Mouse (Mus musculus) left cerebral cortex, adult 9 months (tissue): ENCODE results near the gene Pecr.
"Not testable (repeated sequence)": the region's sequence is repeated elsewhere in the genome, so short reads cannot be mapped to it uniquely, and the experiment has no call there.

Experiments
- DNase-seq, 2 experiments: peaks; one replicate each; pipeline ENCODE4 v3.0.0; 2022; ENCODE audit warnings: low spot score in 2 of 2

Pecr gene

GRCm38 (mm10) chr1:72237007-72237775 lies 46.9 kb downstream of the Pecr start:
- DNase-seq = peak; percentile 55 to 63

DNA sequence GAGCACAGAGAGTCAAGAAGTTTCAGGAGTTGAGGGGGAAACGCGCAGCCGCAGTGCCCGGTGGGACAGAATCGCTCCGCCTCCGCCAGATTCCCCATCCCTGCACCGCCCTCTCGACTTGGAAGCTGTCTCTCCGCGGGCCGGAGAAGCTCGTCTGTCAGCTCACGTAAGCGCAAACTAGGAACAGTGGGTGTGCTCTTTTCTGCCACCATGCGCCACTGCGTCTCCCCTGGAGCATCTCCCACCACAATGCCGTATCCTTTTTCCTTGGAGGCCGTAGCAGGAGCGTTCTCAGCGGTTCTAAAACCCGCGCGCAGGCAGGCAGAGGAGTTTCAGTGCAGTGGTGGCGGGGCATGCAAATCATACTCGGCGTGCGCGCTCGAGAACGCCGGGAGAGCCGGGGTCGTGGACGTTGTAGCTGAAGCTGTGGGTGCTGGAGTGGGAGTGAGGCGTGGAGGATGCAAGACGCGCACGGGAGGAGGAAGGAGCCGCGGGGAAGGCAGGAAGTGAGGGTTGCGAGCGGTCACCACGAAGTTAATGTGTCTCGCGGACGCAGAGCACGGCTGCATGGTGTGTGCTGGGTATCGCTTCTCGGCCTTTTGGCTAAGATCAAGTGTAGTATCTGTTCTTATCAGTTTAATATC lies 47.6 kb downstream of the Pecr start:
- peak in 1 of 2 experiments; percentile 69 for DNase-seq

DNA sequence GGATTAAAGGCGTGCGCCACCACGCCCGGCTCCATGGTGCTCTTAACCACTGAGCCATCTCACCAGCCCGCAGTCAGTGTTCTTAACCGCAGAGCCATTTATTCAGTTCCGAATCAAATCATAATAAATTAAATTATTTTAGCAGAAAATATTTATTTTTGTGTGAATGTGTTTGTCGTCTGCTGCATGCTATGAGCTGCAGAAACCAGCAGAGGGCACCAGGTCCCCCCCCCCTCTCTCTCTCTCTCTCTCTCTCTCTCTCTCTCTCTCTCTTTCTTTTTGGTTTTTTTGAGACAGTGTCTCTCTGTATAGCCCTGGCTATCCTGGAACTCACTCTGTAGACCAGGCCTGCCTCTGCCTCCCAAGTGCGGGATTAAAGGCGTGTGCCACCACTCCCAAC lies 51.5 kb downstream of the Pecr start:
- not testable (repeated sequence) for DNase-seq

DNA sequence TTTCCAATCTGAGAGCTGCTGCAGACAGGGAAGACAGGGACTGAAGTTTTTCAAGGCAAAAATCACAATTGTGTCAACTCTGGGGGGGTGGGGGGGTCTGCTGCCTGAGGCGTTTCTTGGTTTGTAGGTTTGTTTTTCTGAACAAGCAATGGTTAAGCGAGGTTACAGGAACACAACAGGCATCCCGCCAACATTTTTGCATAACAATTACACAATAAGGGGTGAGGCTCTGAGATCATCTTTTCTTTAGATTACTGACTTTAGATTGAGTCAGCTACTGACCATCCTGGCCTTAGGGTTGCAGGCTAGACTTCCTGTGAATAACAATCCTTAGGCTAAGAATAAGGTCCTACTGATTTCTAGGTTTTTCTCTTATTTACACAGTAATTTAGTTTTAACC lies 55.1 kb downstream of the Pecr start:
- DNase-seq = no peak

DNA sequence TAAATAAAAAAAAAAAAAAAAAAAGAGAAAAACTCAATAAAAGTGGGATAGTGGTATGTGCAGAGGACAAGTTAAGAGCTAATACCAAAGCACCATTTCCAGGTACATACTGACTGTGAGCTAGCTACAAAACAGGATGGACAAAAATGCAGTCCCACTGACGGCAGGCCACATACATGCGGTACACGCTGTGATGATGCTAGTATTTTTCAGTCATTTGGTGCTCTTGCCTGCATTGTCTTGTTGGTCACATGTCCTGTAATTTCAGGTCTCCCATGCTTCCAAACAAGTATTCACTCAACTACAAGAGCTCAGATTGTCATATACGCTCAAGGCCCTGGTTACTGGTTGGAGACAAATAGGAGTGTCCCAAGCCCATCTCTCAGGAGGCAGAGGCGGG lies 56.6 kb downstream of the Pecr start:
- no peak for DNase-seq

- DNase-seq = no peak
Observed at GRCm38 (mm10) chr1:72226887-72227481, 57.1 kb downstream of the Pecr start.

- peak in 1 of 2 experiments; percentile 39 for DNase-seq
Observed at GRCm38 (mm10) chr1:72226172-72226886, 57.8 kb downstream of the Pecr start.

DNA sequence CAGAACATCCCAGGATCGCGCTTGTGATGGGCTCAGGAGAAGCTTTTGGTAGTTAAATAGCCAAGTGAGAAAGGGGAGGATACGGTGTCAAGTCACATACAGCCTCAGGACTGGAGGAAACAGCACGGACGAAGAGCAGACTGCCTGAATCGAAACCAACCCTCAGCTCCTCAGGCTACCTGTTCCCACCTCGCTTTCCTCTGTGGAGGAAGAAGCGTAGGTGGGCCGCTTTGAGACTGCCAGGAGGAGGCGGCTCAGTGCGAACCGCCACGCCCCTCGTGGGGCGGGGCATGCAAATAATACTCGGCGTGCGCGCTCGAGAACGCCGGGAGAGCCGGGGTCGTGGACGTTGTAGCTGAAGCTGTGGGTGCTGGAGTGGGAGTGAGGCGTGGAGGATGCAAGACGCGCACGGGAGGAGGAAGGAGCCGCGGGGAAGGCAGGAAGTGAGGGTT lies 58.4 kb downstream of the Pecr start:
- peak; percentile 66 to 74 for DNase-seq

- peak in 1 of 2 experiments; percentile 22 for DNase-seq
Observed at GRCm38 (mm10) chr1:72225054-72225718, 58.9 kb downstream of the Pecr start.

- DNase-seq = peak in 1 of 2 experiments; percentile 64
Observed at GRCm38 (mm10) chr1:72220008-72220407, 64.1 kb downstream of the Pecr start.

DNA sequence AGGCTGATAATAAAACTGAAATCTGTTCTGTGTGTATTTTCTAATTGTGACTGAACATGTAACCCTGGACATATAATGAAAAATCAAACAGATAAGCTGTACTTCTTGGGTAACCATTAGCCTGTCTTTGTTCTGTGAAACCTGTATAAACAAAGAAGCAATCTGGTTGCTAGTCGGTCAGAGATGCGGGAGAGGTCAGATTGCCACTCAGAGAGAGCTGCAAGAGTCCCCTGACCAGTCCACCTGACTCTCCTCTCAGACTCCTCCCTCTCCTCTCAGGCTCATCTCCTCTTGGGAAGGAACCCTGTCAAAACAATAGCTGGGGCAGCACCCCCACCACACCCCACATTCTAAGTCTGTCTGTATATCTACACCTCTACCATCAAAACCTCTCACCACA lies 65.0 kb downstream of the Pecr start:
- DNase-seq = no peak

DNA sequence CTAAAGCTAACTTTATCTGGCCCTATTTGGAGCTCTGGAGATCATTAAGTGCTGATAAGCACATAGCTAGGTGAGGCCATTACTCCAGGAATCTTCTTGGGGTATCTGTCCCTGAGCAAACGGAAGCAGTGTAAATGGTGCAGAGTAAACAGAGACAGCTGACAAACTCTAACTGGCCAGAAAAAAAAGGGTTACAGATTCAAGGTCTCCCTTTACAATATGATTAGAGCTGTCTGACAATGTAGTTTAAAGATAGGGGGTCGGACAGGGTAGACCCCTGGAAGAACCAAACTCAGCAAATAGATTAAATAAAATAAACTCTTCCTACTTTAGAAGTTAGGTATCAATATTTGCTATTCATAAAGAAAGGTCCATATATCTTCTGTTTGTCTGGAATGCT lies 65.5 kb downstream of the Pecr start:
- no peak for DNase-seq

DNA sequence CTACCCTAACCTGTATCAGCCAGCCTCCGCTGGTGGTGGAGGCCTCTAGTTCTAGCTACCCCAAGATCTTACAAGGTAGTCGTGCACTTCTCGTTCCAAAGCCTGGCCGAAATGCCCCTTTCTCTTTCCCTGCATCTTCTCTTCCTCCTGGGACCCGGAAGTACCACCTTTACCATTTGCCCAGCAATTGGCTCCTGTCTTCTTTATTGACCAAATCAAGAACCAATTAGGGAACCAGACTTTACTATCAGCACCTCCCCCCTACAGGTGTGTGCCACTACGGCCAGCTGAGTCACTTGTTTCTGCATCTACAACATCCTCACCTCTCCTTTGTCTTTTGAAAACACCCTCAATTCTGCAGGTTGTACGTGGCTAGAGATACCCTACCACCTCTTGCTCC lies 67.4 kb downstream of the Pecr start:
- no peak for DNase-seq

DNA sequence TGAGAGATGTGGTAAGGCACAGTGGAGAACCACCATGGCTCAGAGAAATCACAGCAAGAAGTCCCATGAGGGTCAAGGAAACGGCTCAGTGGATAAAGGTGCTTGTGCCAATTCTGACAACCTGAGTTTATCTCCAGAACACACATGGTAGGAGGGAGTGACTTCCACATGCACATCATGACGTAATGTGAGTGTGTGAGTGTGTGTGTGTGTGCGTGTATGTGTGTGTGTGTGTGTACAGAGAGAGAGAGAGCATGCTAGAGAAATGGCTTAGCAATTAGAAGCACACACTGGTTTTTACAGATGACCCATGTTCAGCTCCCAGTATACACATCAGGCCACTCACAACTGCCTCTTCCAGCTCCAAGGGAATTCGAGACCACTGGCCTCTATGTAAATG lies 68.9 kb downstream of the Pecr start:
- no peak for DNase-seq

GRCm38 (mm10) chr1:72214470-72214961 lies 69.6 kb downstream of the Pecr start:
- DNase-seq = no peak

GRCm38 (mm10) chr1:72213954-72214353 lies 70.2 kb downstream of the Pecr start:
- no peak for DNase-seq

- DNase-seq = peak in 1 of 2 experiments; percentile 46
Observed at GRCm38 (mm10) chr1:72211701-72212699, 72.1 kb downstream of the Pecr start, which contains the start of gene Mreg. Gene Mreg (minus strand): TSS chr1:72212307.

- no peak for DNase-seq
Observed at GRCm38 (mm10) chr1:72210803-72211679, 73.1 kb downstream of the Pecr start.
